Mouse (Mus musculus): ENCODE measurements around the gene Crtap. TPM values are rescaled to one million over a fixed set of nuclear protein-coding genes. Genes with fewer than 3 reads are reported as not detected.

The Crtap gene
- 100 to 1,000 TPM; 111 to 118 TPM for total RNA-seq (2021)
- long read RNA-seq, experiment 1, transcript Crtap-201 (7 exons, 1,674 nt), result major isoform, 111 of 124 reads
- long read RNA-seq, experiment 1, partial matches to known transcripts, result 7 of 124 reads
- long read RNA-seq, experiment 1, other reads (novel, unspliced or antisense), result 6 of 124 reads
- long read RNA-seq, experiment 2, transcript Crtap-201 (7 exons, 1,674 nt), result major isoform, 129 of 139 reads
- long read RNA-seq, experiment 2, partial matches to known transcripts, result 7 of 139 reads
- long read RNA-seq, experiment 2, other reads (novel, unspliced or antisense), result 3 of 139 reads

- peak; percentile 51 to 71 for DNase-seq (ENCODE audit: low spot score in 2 of 2)
Measured at GRCm38 (mm10) chr9:114389905-114390748, at the start of gene Crtap. Gene Crtap, minus strand, starts transcription at chr9:114390675.

DNA sequence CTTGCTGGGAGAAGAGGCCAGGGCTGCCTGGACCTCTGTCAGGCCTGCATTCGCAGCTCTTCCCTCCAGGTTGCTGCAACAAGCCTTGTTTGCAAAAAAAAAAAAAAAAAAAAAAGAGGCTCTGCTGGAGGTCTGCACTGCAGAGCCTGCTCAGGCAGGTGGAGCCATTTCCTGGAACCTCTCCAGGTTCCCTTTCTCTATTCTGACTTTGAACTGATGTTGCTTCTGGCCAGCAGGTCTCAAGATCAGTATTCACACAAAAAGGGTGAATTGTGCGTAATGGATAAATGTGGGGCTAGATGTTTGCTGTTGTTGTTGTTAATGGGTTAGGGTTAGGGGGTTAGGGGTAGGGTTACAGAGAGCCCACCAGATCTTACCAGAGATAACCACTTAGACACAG is 45.2 kb upstream of the Crtap start:
- DNase-seq (ENCODE audit: low spot score in 2 of 2), result no peak

DNA sequence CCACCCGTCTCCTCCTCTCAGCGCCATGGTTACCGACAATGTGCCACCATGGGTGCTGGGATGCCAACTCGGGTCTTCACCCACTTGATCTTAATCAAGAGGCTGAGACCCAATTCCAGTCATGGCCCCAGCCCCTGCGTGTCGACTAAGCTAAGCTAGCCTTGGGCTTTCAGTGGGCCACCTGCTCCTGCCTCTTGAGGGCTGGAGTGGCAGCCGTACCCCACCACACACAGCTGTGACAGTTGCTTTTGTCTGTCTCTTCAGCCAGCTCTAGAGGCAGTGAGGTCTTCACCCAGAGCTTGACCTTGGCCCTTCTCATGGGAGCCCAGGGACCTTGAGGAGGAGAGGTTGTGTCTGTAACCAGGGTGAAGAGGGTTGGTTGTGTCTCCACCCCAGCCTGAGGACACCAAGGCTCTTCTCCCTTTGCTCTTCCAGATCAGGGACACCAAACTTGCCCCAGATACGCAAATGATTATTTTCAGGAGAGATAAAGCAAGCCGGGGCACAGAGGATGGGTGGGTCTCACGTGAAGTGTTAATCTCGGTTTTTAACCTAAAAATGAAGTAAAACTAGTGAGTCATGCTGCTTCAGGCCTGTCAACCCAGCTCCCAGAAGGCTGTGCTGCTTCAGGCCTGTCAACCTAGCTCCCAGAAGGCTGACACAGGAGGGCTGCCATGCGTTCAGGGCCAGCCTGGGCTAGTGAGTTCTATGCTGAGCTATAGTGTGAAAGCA is 37.8 kb upstream of the Crtap start:
- no peak for DNase-seq (ENCODE audit: low spot score in 2 of 2)

DNA sequence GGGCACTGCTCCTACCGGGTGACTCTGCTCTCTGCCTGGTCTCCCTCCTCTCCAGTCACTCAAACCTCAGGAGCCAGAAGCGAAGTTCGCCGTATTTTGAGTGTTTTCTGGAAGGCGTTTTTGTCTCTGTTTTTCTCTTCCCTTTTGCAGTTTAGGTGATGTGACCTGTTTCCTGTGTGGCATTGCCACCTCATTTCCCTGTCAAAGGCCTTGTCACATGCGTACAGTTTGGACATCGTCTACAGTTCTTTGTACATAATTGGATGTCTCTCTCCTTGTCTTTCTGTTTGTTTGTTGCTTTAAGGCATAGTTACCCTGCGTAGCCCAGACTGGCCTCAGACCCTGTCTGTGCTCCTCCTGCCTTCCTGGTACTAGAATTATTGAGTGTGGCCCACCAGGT is 37.0 kb upstream of the Crtap start:
- DNase-seq (ENCODE audit: low spot score in 2 of 2), result no peak

DNA sequence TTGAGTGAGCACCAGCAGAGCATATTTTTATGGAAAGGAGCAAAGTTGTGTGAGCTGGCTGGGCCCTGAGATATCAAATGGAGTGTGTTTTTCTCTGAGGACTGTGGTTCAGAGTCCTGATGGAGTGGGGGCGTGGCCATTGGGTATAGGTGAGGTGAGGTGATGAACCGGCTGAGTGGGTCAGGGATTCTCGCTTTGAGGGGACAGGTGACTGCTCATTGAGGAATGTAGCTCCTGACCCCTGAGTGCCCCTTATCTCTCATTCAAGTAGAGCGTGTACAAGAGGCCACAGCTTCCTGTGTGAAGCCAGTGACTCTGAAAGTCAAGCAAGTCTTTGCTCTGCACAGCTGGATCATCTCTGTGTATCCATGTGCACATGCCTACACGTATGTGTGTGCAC is 35.7 kb upstream of the Crtap start:
- DNase-seq (ENCODE audit: low spot score in 2 of 2), result no peak

DNA sequence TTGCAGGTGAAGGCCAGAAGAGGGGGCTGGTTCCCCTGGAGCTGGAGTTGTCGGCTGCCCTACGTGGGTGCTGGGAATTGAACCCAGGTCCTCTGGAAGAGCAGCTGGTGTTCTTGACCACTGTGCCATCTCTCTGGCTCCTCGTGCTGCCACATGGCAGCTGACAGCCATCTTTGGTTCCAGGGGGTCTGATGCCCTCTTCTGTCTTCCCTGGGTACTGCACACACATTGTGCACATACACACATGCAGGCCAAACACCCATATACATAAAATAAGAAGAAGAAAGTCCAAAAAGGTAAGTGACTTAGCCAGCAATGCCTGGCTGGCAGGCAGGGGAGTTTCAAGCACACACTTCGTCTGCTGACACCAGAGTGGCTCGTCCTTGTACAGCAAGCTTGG is 35.1 kb upstream of the Crtap start:
- DNase-seq (ENCODE audit: low spot score in 2 of 2), result no peak

- no peak for DNase-seq (ENCODE audit: low spot score in 2 of 2)
Measured at GRCm38 (mm10) chr9:114421797-114422196, 31.3 kb upstream of the Crtap start.

DNA sequence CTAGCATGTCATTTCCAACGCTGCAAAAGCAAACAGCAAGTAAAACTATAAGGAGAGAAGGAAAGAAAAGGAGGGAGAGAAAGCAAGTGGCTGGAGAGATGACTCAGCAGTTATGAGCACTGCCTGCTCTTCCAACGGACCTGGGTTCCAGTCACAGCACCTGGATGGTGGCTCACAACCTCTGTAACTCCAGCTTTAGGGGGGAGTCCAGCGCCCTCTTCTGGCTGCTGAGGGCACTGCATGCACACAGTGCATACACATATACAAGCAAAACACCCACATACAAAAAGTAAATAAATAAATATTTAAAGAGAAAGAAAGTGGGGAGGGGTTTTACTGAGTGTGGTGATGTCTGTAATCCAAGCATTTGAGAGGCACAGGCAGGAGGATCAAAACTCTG is 30.6 kb upstream of the Crtap start:
- no peak for DNase-seq (ENCODE audit: low spot score in 2 of 2)

GRCm38 (mm10) chr9:114420443-114420842 is 30.0 kb upstream of the Crtap start:
- no peak for DNase-seq (ENCODE audit: low spot score in 2 of 2)

- DNase-seq (ENCODE audit: low spot score in 2 of 2), result no peak
Measured at GRCm38 (mm10) chr9:114418187-114418586, 27.7 kb upstream of the Crtap start.

GRCm38 (mm10) chr9:114416646-114417517 is 26.4 kb upstream of the Crtap start:
- no peak for DNase-seq (ENCODE audit: low spot score in 2 of 2)

GRCm38 (mm10) chr9:114415701-114416100 is 25.2 kb upstream of the Crtap start:
- peak; percentile 30 to 50 for DNase-seq (ENCODE audit: low spot score in 2 of 2)

- DNase-seq (ENCODE audit: low spot score in 2 of 2), result no peak
Measured at GRCm38 (mm10) chr9:114413866-114414265, 23.4 kb upstream of the Crtap start.

DNA sequence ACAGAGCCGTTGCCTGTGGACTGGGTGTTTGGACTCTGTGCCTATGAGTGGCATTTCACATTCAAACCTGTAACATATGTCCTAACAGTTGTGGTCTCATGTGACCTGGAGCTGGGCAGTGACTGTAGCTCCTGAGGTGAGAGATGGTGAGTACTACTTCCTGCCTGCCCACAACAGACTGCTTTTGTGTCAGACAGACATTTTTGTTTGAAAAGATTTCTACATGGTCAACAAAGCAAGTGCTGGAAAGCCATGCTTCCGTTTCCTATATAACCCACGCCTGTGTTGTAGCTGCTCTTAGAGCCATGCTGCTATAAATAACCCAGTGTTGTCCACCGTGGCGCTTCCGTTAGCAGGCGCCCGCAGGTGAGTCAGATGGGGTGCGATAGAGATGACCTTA is 21.9 kb upstream of the Crtap start:
- no peak for DNase-seq (ENCODE audit: low spot score in 2 of 2)

GRCm38 (mm10) chr9:114411295-114411694 is 20.8 kb upstream of the Crtap start:
- DNase-seq (ENCODE audit: low spot score in 2 of 2), result no peak

DNA sequence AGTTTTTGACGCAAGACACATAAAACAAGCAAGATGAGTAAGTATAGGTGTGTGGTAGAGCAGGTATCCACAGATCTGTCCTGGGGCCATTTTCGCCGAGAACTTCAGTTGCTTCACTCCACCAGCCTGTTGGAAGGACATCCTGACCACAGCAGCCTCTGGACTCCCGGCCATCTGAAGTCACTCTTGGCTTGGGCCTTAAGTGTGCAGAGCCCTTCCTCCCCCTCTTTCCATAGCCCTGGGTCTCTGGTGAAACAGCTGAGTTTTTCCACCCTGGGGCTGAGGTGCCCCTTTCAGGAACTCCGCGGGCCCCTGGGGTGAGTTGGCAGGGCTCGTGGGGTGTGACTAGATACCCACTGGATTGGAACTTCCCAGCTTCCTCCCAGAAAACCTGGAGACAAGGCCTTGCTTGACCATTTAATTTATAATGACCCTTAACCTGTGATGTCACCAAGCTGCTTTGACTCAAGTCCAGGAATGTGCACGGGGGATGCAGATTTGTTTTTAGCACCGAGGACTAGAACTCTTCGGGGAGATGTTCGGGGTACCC is 19.9 kb upstream of the Crtap start:
- DNase-seq (ENCODE audit: low spot score in 2 of 2), result no peak

GRCm38 (mm10) chr9:114407676-114408075 is 17.2 kb upstream of the Crtap start:
- DNase-seq (ENCODE audit: low spot score in 2 of 2), result no peak

DNA sequence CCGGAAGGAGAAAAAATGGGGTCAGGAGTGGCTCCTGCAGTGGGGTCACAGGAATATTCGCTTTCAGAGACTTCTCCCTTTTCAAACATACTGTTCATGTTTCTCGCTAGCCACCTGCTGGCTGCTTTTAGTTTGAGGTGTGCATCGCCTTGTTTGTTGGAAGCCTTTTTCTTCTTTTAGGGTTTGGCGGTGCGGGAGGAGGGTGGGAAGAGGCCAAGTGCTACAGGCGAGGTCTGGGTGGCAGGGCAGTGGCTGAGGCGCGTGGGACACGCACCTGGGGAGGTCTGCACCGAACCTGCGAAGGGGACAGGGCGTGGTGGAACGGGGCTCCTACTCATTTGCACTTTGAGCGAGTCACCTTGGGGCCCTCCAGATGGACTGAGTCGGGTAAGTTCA is 11.2 kb upstream of the Crtap start:
- no peak for DNase-seq (ENCODE audit: low spot score in 2 of 2)

DNA sequence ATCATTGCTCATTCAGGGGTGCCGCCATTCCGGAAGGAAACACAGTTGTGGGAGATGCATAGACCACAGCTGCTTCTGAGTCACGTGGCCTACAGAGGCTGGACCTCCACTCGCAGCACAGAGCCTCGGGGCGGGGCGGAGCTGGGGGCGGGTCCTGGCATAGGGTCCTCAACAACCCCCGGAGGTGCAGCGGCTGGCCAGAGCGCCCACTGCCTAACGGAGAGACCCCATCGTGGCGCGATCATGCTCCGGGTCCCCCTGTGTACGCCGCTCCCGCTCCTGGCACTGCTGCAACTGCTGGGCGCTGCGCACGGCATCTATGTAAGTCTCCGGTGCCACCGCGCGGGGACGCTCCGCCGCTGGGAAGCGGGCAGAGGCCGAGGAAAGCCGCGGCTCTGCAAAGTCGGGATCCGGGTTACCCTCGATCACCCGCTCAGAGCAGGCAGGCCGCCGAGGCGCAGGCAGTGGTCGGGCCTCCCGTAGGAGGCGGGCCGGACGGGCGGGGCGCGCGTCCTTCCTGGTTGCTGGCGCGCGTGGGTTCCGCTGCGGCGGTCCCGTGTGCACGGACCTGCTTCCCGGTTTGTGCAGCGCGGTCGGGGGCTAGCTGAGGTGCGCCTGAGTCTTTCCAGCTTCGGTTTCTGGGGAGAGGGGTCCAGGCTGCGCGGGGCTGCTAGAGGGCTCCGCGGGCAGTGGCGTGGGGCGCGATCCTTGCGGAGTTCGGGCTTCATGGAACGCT is 10.6 kb upstream of the Crtap start, which contains the start of the genes Glb1 and Tmppe:
TSS of gene Glb1 (plus strand) at position 128 of the 736 bp plus-strand sequence.
TSS of gene Tmppe (plus strand) at position 157 of the 736 bp plus-strand sequence.
- peak; percentile 70 to 85 for DNase-seq (ENCODE audit: low spot score in 2 of 2)

- DNase-seq (ENCODE audit: low spot score in 2 of 2), result no peak
Measured at GRCm38 (mm10) chr9:114400588-114400948, 10.1 kb upstream of the Crtap start.

Measured in gastrocnemius, postnatal 4 days (tissue).